In genomic region chr1:144309901-144310300, GRCm38 (mm10) we compare ENCODE assay signal across 14 mouse cellular contexts.
A peak's percentile ranks its signal among the peaks of the same experiment; 100 is the strongest.
DNase-seq lines count a peak whose midpoint lies in the region; ATAC-seq lines count a peak whose summit lies in the region.
"Had no signal": no experiment of that assay in that cellular context is flagged by ENCODE, and none has a peak within 500 bp of the region (broad histone marks: within the 10 kb centered on the region; RNA-seq: fewer than 3 reads in every experiment).

No protein-coding gene starts in this region.

- no peak for ATAC-seq in erythroblast, adult 5-6 weeks (replicated peaks; ENCODE audit: low FRiP score, poor library complexity, severe bottlenecking)
- ATAC-seq: forebrain, embryonic 15.5 days; hindbrain, embryonic 16.5 days had no signal

- intact Hi-C loops in left cerebral cortex, postnatal 4 days (cut with DNase I) = no loop called here

- DNase-seq in cerebellum, postnatal 14 days = peak; percentile 34 to 39
- DNase-seq in cerebellum, adult 11-12 months = no peak
- peak; percentile 31 for DNase-seq in left cerebral cortex, postnatal 4 days
- DNase-seq in left cerebral cortex, adult 9 months (ENCODE audit: low spot score in 2 of 2) = no peak
- peak; percentile 14 for DNase-seq in adipocyte (ENCODE audit: low spot score)
- DNase-seq in forelimb bud, embryonic 11.5 days (ENCODE audit: low read depth, low spot score) = peak; percentile 1
- DNase-seq in kidney, postnatal 10 days = no peak
- DNase-seq: adrenal gland, postnatal 36 days; cerebellum, adult 18-20 months; gastrocnemius, postnatal 14 days; kidney, adult 11 months had no signal

Comparison
In these comparisons a context has a peak if more than half of its experiments do, and no peak if none do; other contexts are left out.
1. DNase-seq: peak in cerebellum, postnatal 14 days (2 of 2), left cerebral cortex, postnatal 4 days (single experiment), adipocyte (single experiment) and forelimb bud, embryonic 11.5 days (single experiment); none in cerebellum, adult 11-12 months (single experiment), left cerebral cortex, adult 9 months (0 of 2) and kidney, postnatal 10 days (single experiment).